Mouse (Mus musculus): ENCODE measurements around the gene Itga11.
A peak's percentile ranks its signal among the peaks of the same experiment; 100 is the strongest.
"Not testable (repeated sequence)": the region's sequence is repeated elsewhere in the genome, so short reads cannot be mapped to it uniquely, and the experiment has no call there.

Itga11 gene

DNA sequence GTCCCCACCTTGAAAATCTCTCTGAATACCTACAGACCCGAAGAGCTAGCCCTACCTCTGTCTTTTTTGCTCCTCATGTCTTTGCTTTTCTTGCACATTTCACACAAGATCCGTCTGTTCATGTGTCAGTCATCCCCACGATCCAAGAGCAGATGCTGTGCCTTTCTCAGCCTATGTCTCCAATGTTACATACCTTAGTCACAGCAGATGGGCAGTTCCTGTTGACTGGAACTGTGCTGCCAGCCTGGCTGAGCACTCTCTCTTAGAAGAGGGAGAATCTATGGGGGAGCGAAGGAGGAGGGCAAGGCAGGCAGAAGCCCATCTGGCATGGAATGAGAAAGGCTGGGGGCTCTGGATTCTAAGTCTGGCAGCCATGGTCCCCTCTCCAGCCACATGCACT is 87.7 kb downstream of the Itga11 start:
- no peak for DNase-seq (ENCODE audit: low read depth, low spot score)

- no peak for DNase-seq (ENCODE audit: low read depth, low spot score)
These were observed 89.8 kb downstream of the Itga11 start for GRCm38 (mm10) chr9:62767464-62767863.

DNA sequence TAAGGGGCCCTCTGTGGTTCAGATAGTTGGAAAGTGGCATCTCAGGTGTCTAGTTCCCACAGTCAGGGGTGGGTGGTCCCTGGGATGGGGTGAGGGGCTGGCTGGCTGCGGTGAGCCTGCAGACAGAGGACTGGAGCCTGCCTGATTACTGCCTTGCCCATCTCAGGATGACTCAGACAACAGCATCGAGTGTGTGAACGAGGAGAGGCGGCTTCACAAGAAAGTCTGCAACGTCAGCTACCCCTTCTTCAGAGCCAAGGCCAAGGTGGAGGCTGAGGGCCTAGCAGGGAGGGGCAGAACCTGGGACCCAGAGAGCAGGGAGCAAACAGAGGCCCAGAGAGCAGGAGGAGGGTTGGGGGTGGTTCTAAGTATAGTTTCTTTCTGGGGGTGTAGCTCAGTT is 90.7 kb downstream of the Itga11 start:
- no peak for DNase-seq (ENCODE audit: low read depth, low spot score)

GRCm38 (mm10) chr9:62772746-62773145 is 95.1 kb downstream of the Itga11 start:
- no peak for DNase-seq (ENCODE audit: low read depth, low spot score)

DNA sequence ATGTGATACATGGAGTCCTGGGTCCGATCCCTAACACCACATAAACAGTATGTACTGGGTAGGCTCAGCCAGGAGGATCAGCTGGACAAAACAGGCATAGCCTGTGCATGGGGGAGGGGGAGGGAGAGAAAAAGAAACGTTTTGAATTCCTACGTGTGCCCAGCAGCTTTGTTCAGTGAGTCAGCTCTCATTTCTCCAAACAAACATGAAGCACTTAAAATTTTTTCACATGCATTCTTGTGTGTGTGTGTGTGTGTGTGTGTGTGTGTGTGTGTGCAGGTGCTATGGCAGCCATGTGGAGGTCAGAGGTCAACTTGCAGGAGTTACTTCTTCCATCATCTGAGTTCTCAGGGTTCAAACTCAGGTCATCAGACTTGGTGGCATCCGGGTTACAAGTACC is 97.8 kb downstream of the Itga11 start:
- no peak for DNase-seq (ENCODE audit: low read depth, low spot score)

GRCm38 (mm10) chr9:62777461-62777860 is 99.8 kb downstream of the Itga11 start:
- peak; percentile 67 for DNase-seq (ENCODE audit: low read depth, low spot score)

GRCm38 (mm10) chr9:62778721-62779120 is 101.1 kb downstream of the Itga11 start:
- no peak for DNase-seq (ENCODE audit: low read depth, low spot score)

DNA sequence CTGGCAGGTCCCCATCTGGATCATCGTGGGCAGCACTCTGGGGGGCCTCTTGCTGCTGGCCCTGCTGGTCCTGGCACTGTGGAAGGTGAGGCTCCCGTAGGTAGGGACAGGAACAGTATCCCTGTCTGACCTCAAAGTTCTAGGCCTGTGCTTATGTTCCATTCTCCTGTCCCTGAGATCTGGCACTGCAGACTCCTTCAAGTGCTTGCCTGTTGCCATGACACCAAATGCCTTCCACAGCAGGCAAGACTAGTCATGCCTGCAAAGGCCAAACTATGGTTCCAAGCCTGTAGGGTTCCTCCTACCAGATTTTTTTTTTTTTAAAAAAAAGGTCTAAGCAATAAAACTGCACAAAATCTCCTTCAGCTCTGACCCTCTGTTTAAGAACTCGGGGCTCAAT is 104.3 kb downstream of the Itga11 start:
- DNase-seq (ENCODE audit: low read depth, low spot score) = no peak

DNA sequence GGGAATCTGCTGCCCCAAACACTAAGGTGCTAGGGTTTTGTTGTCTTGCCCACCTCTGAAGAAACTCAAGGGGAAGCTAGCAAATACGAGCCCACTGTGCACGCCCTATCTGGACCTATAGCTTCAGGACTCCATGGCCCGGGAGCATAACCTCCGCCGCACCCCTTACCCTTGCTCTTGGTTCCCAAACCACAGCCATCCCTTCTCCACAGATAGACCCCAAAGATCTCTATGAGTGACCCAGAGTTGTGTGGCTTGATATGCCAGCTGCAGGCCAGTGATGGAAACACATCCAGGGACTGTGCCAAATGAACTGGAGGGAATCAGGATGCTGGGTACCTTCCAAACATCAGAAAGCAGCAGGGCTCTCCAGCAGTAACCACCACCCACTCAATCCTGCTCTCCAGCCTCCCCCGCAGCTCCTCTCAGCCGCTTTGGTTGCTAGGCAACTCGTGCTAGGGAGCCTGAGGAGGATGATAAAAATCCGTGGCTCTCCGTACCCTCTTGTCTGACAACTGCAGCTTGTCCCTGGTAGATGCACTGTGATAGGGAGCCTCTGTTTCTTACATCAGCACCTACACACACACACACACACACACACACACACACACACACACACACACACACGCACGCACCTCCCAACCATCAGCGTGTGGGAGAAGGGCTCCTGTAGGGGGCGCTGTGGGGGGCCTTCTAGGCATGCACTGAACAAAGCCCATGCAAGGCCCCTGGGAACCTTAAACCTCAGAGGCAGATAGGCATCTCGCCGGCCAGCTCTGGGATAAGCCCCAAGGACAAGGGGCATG is 105.6 kb downstream of the Itga11 start:
- no peak for DNase-seq (ENCODE audit: low read depth, low spot score)

- DNase-seq (ENCODE audit: low read depth, low spot score) = no peak
These were observed 106.6 kb downstream of the Itga11 start for GRCm38 (mm10) chr9:62784233-62784632.

DNA sequence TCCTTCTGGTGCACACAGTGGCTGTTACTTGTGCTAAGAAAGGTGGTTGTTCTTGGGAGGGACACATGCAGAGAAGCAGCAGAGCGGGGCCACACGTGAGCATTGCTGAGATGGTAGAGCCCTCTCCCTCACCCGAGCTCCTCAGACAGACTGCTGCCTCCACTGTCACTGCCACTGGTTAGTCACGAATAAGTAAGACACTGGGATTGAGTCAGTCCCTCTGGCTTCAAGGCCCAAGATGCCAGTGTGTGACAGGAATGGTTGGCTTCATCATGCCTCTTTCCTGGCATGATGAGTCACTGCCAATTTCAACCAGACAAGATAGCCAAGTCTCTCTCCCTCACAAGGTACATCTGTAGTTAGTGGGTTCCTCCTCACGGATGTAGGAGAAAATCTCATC is 109.1 kb downstream of the Itga11 start:
- DNase-seq (ENCODE audit: low read depth, low spot score) = no peak

DNA sequence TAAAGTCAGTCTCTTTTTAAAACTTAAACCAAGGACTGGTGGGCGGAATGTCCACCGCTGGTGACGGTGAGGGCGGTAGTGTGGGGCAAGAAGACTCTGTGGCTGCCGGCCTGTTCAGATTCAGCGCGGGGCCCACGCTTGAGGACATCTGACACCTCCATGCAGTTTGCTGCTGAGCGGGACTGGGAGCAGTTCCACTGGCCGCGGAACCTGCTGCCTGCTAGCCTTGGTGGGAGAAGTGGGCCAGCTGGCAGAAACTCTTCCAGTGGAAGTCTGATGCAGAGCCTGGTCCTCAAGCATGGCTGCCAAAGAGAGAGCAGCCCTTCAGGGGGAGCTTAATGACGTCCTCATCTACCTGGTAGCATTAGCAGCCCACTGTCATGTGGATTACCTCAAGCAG is 112.2 kb downstream of the Itga11 start:
- DNase-seq (ENCODE audit: low read depth, low spot score) = no peak

GRCm38 (mm10) chr9:62799218-62799617 is 121.6 kb downstream of the Itga11 start:
- DNase-seq (ENCODE audit: low read depth, low spot score) = not testable (repeated sequence)

DNA sequence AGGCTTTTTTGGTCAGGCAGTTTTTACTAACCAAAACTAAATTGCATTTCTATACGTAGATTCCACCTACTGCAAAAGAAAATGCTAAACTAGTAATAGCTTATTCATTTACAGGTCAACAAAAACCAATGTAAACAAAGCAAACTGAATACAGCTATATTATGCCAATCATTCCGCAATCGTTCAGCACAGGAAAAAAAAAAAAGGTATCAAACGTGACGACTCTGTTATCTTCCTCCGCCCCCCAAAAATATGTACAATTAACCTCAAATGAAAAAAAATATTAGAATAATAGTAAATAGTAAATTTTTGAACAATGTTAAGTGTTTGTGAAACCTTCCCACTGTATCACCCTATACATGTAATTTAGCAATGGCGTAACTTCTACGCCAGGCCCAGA is 132.5 kb downstream of the Itga11 start:
- no peak for DNase-seq (ENCODE audit: low read depth, low spot score)

GRCm38 (mm10) chr9:62810543-62811515 is 133.2 kb downstream of the Itga11 start:
- DNase-seq (ENCODE audit: low read depth, low spot score) = no peak

GRCm38 (mm10) chr9:62811516-62812121 is 134.0 kb downstream of the Itga11 start, which contains the start of gene Fem1b:
Gene Fem1b (minus strand): TSS chr9:62811934.
- DNase-seq (ENCODE audit: low read depth, low spot score) = peak; percentile 85

DNA sequence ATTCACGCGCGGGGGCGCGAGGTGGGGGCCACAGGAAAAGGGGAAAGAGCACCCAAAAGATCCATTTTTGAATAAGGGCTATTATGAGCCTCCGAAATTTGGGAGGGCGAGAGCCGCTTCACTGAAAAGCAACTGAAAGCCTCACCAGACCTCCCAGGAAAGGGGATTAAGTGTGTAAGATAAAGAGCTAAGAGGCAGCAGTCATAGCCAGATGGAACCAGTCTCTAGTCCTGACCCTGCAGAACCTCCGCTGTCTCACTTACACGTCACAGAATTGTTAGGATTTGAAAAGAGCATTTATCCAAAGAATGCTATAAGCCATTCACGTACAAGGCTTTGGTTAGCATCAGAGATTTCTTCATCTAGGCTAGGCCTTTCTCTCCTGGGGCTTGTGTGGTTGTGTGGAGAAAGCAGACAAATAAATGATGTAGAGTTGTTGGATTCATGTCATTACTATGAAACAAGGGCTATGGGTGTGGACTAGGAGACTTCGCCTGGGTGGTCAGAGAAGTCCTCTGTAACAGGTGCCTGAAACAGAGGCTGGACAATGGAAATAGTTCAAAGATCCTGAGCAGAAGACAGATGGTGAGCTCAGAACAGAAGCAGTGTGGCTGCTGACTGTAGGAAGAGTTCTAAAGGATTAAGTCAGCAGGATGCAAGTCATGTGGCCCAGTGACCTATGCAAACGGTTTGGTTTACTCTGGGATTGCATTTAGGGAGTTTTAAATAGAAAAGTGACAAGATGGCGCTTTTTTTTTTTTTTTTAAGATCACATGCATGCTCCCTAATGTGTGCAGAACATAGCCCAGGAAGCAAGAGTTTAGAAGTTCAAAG is 134.8 kb downstream of the Itga11 start:
- DNase-seq (ENCODE audit: low read depth, low spot score) = no peak

DNA sequence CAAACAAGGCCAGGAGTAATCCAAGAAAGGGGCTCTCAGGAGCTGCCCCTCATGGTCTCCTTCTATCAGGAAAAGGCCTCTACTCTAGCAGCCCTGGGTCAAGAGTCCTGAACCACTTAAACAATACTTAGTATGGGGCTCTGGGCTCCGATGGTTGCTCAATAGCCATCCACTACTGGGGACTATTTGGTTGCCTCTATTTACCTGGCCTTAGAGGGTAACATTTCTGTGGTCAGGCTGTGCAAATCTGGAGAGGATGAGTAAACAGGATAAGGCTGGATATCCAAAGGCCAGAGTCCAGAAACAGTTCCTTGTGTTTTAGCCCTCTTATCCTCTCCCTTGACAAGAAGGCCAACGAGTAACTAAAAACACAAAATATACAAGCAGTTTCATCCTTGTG is 137.1 kb downstream of the Itga11 start:
- no peak for DNase-seq (ENCODE audit: low read depth, low spot score)

DNA sequence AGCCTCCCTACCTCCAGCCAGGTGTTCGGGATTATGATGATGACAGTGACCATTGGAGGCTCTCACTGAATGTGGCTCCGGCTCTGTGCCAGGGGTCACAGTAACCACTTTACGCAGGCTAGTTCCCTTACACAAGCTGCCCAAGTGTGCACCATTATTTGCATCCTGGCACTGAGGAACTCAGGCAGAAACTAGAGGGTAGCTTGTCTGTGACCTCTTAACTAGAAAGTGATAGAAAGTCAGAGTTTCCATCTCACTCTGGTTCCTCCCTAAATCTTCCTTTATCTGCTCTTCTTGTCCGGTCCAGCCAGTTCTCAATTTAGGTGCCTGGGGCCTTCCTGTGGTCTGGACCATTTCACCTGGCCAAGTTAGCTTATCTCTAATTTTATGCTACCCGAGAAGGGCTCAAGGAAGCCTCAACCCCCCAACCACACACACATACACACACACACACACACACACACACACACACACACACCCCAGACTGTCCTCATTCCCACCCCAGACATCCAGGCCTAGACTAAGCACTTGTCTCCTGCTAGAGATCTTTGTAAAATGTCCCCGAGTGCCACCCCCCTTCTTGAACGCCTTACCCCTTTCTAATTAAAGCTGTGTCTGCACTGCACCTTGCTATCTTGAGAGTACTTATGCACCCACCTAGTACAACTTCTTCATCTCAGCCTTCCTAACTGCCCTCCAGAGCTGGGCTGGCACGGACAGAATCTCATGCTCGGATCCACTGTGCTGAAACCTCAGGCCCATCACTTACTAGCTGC is 138.9 kb downstream of the Itga11 start:
- DNase-seq (ENCODE audit: low read depth, low spot score) = no peak

DNA sequence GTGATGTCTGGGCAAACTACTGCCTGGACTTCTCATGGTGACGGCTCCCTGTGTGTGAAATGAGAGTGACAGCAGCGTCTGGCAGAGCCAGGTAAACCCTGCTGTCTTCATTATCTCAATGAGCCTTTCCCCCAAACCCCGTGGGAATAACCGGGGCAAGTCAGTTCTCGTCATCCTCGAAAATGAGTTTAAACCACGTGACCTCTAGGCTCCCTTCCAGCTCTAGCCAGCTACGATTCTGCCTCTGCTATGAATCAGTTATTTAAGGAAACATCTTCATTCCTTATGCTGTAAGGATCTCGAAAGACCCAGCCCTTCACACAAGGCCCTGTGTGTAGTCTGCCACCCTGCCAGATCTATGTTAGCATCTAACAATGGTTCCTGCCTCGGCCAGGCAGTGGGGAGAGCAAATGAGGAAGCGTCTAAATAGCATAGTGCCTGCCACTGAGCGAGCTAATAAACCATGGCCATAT is 139.5 kb downstream of the Itga11 start:
- DNase-seq (ENCODE audit: low read depth, low spot score) = no peak

Data from WW6 (cell line).